Mouse (Mus musculus) cortical plate, adult 2 months (tissue): ENCODE results near the gene Hbs1l. TPM values are rescaled to one million over a fixed set of nuclear protein-coding genes. Genes with fewer than 3 reads are reported as not detected.

Experiments
- H3K27ac ChIP-seq: fragments of 200-500 bp; 2 replicates; pipeline ENCODE4 v1.5.1; 2012; ENCODE audit warnings: low read length, control low read depth, inconsistent platforms; ENCODE audit not compliant: insufficient read depth
- H3K4me1 ChIP-seq: fragments of 200-500 bp; 2 replicates; pipeline ENCODE4 v1.6.1; 2011; ENCODE audit warnings: low read length; ENCODE audit not compliant: control insufficient read depth, insufficient read depth
- H3K4me3 ChIP-seq: fragments of 200-500 bp; 2 replicates; pipeline ENCODE4 v1.5.1; 2011; ENCODE audit warnings: mild to moderate bottlenecking, low read length, control low read depth; ENCODE audit not compliant: insufficient read depth
- CTCF ChIP-seq: fragments of 200-500 bp; IDR thresholded peaks from 2 replicates; pipeline ENCODE4 v1.5.1; 2011; ENCODE audit warnings: mild to moderate bottlenecking, control low read depth, low read length; ENCODE audit not compliant: insufficient read depth; ENCODE audit errors: extremely low read depth
- POLR2A ChIP-seq: fragments of 200-500 bp; IDR thresholded peaks from 2 replicates; pipeline ENCODE4 v1.6.1; 2011; ENCODE audit warnings: mild to moderate bottlenecking, low read length, control low read depth; ENCODE audit not compliant: insufficient read depth; ENCODE audit errors: extremely low read depth
- polyA plus RNA-seq: library from polyadenylated mRNA; depleted of rRNA; stranded (reverse); fragments of >200 nt; gene quantifications from 2 replicates; pipeline ENCODE4 v1.2.3, GENCODE M21; 2012; rRNA removed

Gene Hbs1l
- polyA plus RNA-seq = 43.4 and 47.4 TPM in 2 replicates

GRCm38 (mm10) chr10:21295759-21296621, at the start of gene Hbs1l:
TSS of gene Hbs1l (plus strand) at chr10:21295979.
- Histone ChIP-seq H3K4me3 (peak within 1 kb of the TSS; percentile 84), H3K4me1 (peaks cover 7% of the 10 kb centered on the region), H3K27ac (peak within 1 kb of the TSS; percentile 69)
- TF ChIP-seq CTCF = no peak
- TF ChIP-seq POLR2A = 0 out of 2 replicates have a peak, but pooled peaks have one; percentile 31

- Histone ChIP-seq H3K27ac (no peak overlapping the region), H3K4me1 (no peaks in the 10 kb centered on the region), H3K4me3 (no peak overlapping the region)
- TF ChIP-seq POLR2A (no peak), CTCF (no peak)
Measured at GRCm38 (mm10) chr10:21248556-21248955, 47.2 kb upstream of the Hbs1l start.

GRCm38 (mm10) chr10:21251881-21252534, 43.8 kb upstream of the Hbs1l start:
- Histone ChIP-seq H3K4me3 (no peak overlapping the region), H3K4me1 (no peaks in the 10 kb centered on the region), H3K27ac (no peak overlapping the region)
- no peak for TF ChIP-seq POLR2A
- TF ChIP-seq CTCF = no peak

GRCm38 (mm10) chr10:21252800-21253199, 43.0 kb upstream of the Hbs1l start:
- TF ChIP-seq POLR2A (no peak), CTCF (no peak)
- Histone ChIP-seq H3K4me1 (no peaks in the 10 kb centered on the region), H3K27ac (no peak overlapping the region), H3K4me3 (no peak overlapping the region)

- no peak for TF ChIP-seq CTCF
- TF ChIP-seq POLR2A = no peak
- Histone ChIP-seq H3K4me3 (no peak overlapping the region), H3K27ac (no peak overlapping the region), H3K4me1 (no peaks in the 10 kb centered on the region)
Measured at GRCm38 (mm10) chr10:21254266-21255140, 41.3 kb upstream of the Hbs1l start.

- TF ChIP-seq CTCF (no peak), POLR2A (no peak)
- H3K27ac ChIP-seq = no peak overlapping the region
- no peaks in the 10 kb centered on the region for H3K4me1 ChIP-seq
- H3K4me3 ChIP-seq = no peak overlapping the region
Measured at GRCm38 (mm10) chr10:21257244-21257643, 38.5 kb upstream of the Hbs1l start.

GRCm38 (mm10) chr10:21259649-21260048, 36.1 kb upstream of the Hbs1l start:
- TF ChIP-seq CTCF = no peak
- TF ChIP-seq POLR2A = no peak
- H3K4me1 ChIP-seq = no peaks in the 10 kb centered on the region

GRCm38 (mm10) chr10:21265188-21265587, 30.6 kb upstream of the Hbs1l start:
- TF ChIP-seq CTCF (no peak), POLR2A (no peak)
- H3K4me1 ChIP-seq = no peaks in the 10 kb centered on the region
- no peak overlapping the region for H3K4me3 ChIP-seq
- H3K27ac ChIP-seq = no peak overlapping the region

More at GRCm38 (mm10) chr10:21259649-21260048, 36.1 kb upstream of the Hbs1l start:
- Histone ChIP-seq H3K4me3 (no peak overlapping the region), H3K27ac (no peak overlapping the region)

GRCm38 (mm10) chr10:21267452-21267851, 28.3 kb upstream of the Hbs1l start:
- Histone ChIP-seq H3K4me3 (no peak overlapping the region), H3K4me1 (no peaks in the 10 kb centered on the region), H3K27ac (no peak overlapping the region)
- TF ChIP-seq CTCF (no peak), POLR2A (no peak)
